Mouse (Mus musculus): ENCODE results near the gene Arid3c. TPM values are rescaled to one million over a fixed set of nuclear protein-coding genes. Genes with fewer than 3 reads are reported as not detected.
A peak's percentile ranks its signal among the peaks of the same experiment; 100 is the strongest.

Arid3c gene
- total RNA-seq, 4 experiments from 2014 or later = not detected

GRCm38 (mm10) chr4:41745021-41745420, 14.1 kb upstream of the Arid3c start:
- no peak for DNase-seq (ENCODE audit: low spot score in 2 of 2)

GRCm38 (mm10) chr4:41744131-41744530, 13.2 kb upstream of the Arid3c start:
- no peak for DNase-seq (ENCODE audit: low spot score in 2 of 2)

- DNase-seq (ENCODE audit: low spot score in 2 of 2) = peak; percentile 90 to 91
Measured at GRCm38 (mm10) chr4:41741158-41741560, 10.2 kb upstream of the Arid3c start.

GRCm38 (mm10) chr4:41740380-41741157, 9.6 kb upstream of the Arid3c start:
- DNase-seq (ENCODE audit: low spot score in 2 of 2) = peak in 1 of 2 experiments; percentile 52

GRCm38 (mm10) chr4:41739260-41739659, 8.3 kb upstream of the Arid3c start:
- DNase-seq (ENCODE audit: low spot score in 2 of 2) = no peak

- no peak for DNase-seq (ENCODE audit: low spot score in 2 of 2)
Measured at GRCm38 (mm10) chr4:41738256-41738603, 7.3 kb upstream of the Arid3c start.

- peak in 1 of 2 experiments; percentile 61 for DNase-seq (ENCODE audit: low spot score in 2 of 2)
Measured at GRCm38 (mm10) chr4:41737602-41738255, 6.8 kb upstream of the Arid3c start.

GRCm38 (mm10) chr4:41726826-41727621, 3.9 kb downstream of the Arid3c start:
- no peak for DNase-seq (ENCODE audit: low spot score in 2 of 2)

- peak; percentile 78 to 87 for DNase-seq (ENCODE audit: low spot score in 2 of 2)
Measured at GRCm38 (mm10) chr4:41722918-41723351, 8.0 kb downstream of the Arid3c start, which contains the start of gene Dctn3. Gene Dctn3, minus strand, starts transcription at chr4:41723170.

- no peak for DNase-seq (ENCODE audit: low spot score in 2 of 2)
Measured at GRCm38 (mm10) chr4:41716834-41717233, 14.1 kb downstream of the Arid3c start.

GRCm38 (mm10) chr4:41715596-41715995, 15.3 kb downstream of the Arid3c start:
- no peak for DNase-seq (ENCODE audit: low spot score in 2 of 2)

GRCm38 (mm10) chr4:41715082-41715481, 15.9 kb downstream of the Arid3c start:
- no peak for DNase-seq (ENCODE audit: low spot score in 2 of 2)

GRCm38 (mm10) chr4:41714276-41714675, 16.7 kb downstream of the Arid3c start:
- DNase-seq (ENCODE audit: low spot score in 2 of 2) = peak in 1 of 2 experiments; percentile 58

GRCm38 (mm10) chr4:41713197-41714067, 17.5 kb downstream of the Arid3c start, which contains the start of gene Rpp25l:
Gene Rpp25l, minus strand, starts transcription at chr4:41713534.
- DNase-seq (ENCODE audit: low spot score in 2 of 2) = peak; percentile 72 to 79

- peak; percentile 45 to 58 for DNase-seq (ENCODE audit: low spot score in 2 of 2)
Measured at GRCm38 (mm10) chr4:41712421-41713196, 18.3 kb downstream of the Arid3c start.

- DNase-seq (ENCODE audit: low spot score in 2 of 2) = no peak
Measured at GRCm38 (mm10) chr4:41711705-41712375, 19.1 kb downstream of the Arid3c start.

- no peak for DNase-seq (ENCODE audit: low spot score in 2 of 2)
Measured at GRCm38 (mm10) chr4:41710229-41710628, 20.7 kb downstream of the Arid3c start.

GRCm38 (mm10) chr4:41708192-41708745, 22.7 kb downstream of the Arid3c start:
- DNase-seq (ENCODE audit: low spot score in 2 of 2) = no peak

- peak; percentile 49 to 58 for DNase-seq (ENCODE audit: low spot score in 2 of 2)
Measured at GRCm38 (mm10) chr4:41707011-41707535, 23.9 kb downstream of the Arid3c start.
